Mouse (Mus musculus) myocyte (in vitro differentiated cells): ENCODE results near the gene Acsf2.

Experiments used
- E2F4 ChIP-seq: IDR thresholded peaks from one replicate; pipeline ENCODE4 v1.6.1; 2011; ENCODE audit warnings: mild to moderate bottlenecking, control low read depth, moderate library complexity; ENCODE audit not compliant: insufficient read depth
- MAX ChIP-seq: IDR thresholded peaks from one replicate; pipeline ENCODE4 v1.6.1; 2011; ENCODE audit warnings: low read depth, mild to moderate bottlenecking, control low read depth
- MYOD1 ChIP-seq, 3 experiments: IDR thresholded peaks; one replicate each; pipeline ENCODE4 v1.6.1; 2011; ENCODE audit warnings: control low read depth in 2 of 3, low read depth in 2 of 3, mild to moderate bottlenecking in 2 of 3, moderate library complexity in 1 of 3; ENCODE audit not compliant: insufficient read length in 2 of 3, control insufficient read depth in 1 of 3
- POLR2A ChIP-seq: IDR thresholded peaks from one replicate; pipeline ENCODE4 v1.6.1; 2011; ENCODE audit warnings: low read depth, mild to moderate bottlenecking, control low read depth, moderate library complexity; ENCODE audit not compliant: insufficient read length
- POLR2AphosphoS2 ChIP-seq: IDR thresholded peaks from one replicate; pipeline ENCODE4 v1.6.1; 2011; ENCODE audit warnings: low read depth, control low read depth; ENCODE audit not compliant: insufficient read length
- REST ChIP-seq: IDR thresholded peaks from one replicate; pipeline ENCODE4 v1.6.1; 2011; ENCODE audit warnings: mild to moderate bottlenecking, control low read depth, moderate library complexity; ENCODE audit not compliant: insufficient read depth, insufficient read length
- TCF12 ChIP-seq: IDR thresholded peaks from one replicate; pipeline ENCODE4 v1.6.1; 2011; ENCODE audit warnings: mild to moderate bottlenecking, control low read depth; ENCODE audit not compliant: poor library complexity, insufficient read depth, severe bottlenecking
- USF1 ChIP-seq: IDR thresholded peaks from one replicate; pipeline ENCODE4 v1.6.1; 2011; ENCODE audit warnings: low read depth, mild to moderate bottlenecking, control low read depth, moderate library complexity

DNA sequence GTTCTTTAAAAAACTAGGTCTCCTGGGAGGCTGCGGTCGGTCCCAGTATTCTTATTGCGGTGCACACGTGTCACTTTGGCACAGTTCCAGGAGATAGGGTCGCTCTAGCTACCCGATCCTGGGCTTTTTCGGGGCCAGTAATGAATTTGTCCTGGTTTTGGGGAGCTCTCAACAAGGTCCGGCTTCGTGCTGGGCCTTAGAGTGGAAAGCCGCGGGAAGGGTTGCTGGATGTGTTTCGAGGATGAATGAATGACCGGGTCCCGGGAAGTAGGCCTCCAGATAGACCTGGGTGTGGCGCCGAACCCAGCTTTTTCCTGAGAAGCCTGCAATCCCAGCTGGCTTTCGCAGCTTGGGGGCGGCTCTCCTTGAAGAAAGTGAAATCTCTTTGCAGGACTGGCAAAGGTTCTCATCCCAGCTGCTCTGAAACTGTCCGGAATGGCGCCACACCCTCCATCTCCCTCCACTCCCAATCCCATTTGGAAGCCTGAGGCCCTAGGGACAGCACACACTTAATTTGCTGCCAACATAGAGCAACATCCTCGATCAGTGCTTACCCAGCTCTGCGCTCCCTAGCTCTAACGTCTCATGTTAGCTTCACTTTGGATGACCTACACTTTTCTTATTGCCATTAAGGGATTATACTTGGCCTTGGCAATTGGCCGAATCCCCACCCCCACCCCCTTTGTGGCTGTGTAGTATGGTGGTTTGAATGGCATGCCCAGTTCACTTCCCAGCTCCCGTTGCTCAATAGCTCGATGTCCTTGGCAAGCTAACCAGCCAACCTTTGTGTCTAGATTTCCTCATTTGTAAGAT is 28.7 kb upstream of the Acsf2 start:
- TF ChIP-seq REST (no peak), TCF12 (no peak), MYOD1 (IDR thresholded peaks at IDR 0.05; ENCODE audit: control insufficient read depth in 1 of 3, insufficient read length in 2 of 3, low read depth in 2 of 3) (no peak), POLR2A (no peak), MAX (no peak), E2F4 (no peak), POLR2AphosphoS2 (no peak), USF1 (peak; percentile 25)
